Mouse (Mus musculus) midbrain, embryonic 10.5 days (tissue): ENCODE measurements around the gene Vmn2r73. TPM values are rescaled to one million over a fixed set of nuclear protein-coding genes. Genes with fewer than 3 reads are reported as not detected.
"Not testable (repeated sequence)": the region's sequence is repeated elsewhere in the genome, so short reads cannot be mapped to it uniquely, and the experiment has no call there.

ENCODE experiments used
- DNase-seq: peaks from one replicate; pipeline ENCODE4 v3.0.0-alpha.2; 2017; ENCODE audit warnings: low spot score
- H3K27ac ChIP-seq: fragments of 300-500 bp; sonication (generic); replicated peaks from 2 replicates; pipeline ENCODE4 v1.5.1; 2016; ENCODE audit warnings: mild to moderate bottlenecking
- H3K27me3 ChIP-seq: fragments of 300-500 bp; sonication (generic); 2 replicates; pipeline ENCODE4 v1.6.1; 2016; ENCODE audit warnings: low read depth, mild to moderate bottlenecking; ENCODE audit not compliant: poor library complexity, severe bottlenecking
- H3K36me3 ChIP-seq: fragments of 300-500 bp; sonication (generic); 2 replicates; pipeline ENCODE4 v1.6.1; 2016; ENCODE audit warnings: mild to moderate bottlenecking, moderate library complexity
- H3K4me1 ChIP-seq: fragments of 300-500 bp; sonication (generic); 2 replicates; pipeline ENCODE4 v1.6.1; 2016
- H3K4me3 ChIP-seq: fragments of 300-500 bp; sonication (generic); 2 replicates; pipeline ENCODE4 v1.5.1; 2016; ENCODE audit warnings: mild to moderate bottlenecking, moderate library complexity
- H3K9me3 ChIP-seq: fragments of 300-500 bp; sonication (generic); replicated peaks from 2 replicates; pipeline ENCODE4 v1.6.1; 2016; ENCODE audit warnings: mild to moderate bottlenecking
- WGBS: fragments of 180-500 bp; shearing (Covaris S2); methylation state at CpG from one replicate; pipeline ENCODE4 v1.1.7; 2016; 5-methylcytosine and 5-hydroxymethylcytosine counted together
- polyA plus RNA-seq: library from polyadenylated mRNA; unstranded; fragments of >200 nt; fragmentation: Nextera tagmentation; extraction: Ambion mirVana; gene quantifications from 2 replicates; pipeline ENCODE4 v1.2.1, GENCODE M21; 2016

The Vmn2r73 gene
- polyA plus RNA-seq: not detected in 2 replicates

- H3K4me1 ChIP-seq: no peaks in the 10 kb centered on the region
- 88% methylated on average over 1 of the region's 1 CpGs for WGBS
- H3K4me3 ChIP-seq: no peak within 1 kb of the TSS
- no peaks in the 10 kb centered on the region for H3K9me3 ChIP-seq
- H3K27me3 ChIP-seq: no peaks in the 10 kb centered on the region
- H3K36me3 ChIP-seq: no peaks in the 10 kb centered on the region
- no peak for DNase-seq
- no peak within 1 kb of the TSS for H3K27ac ChIP-seq
Observed at GRCm38 (mm10) chr7:85876166-85876565, at the start of gene Vmn2r73. Vmn2r73 (minus strand) TSS chr7:85876266.

GRCm38 (mm10) chr7:85840090-85840948 lies 35.7 kb downstream of the Vmn2r73 start:
- no peak overlapping the region for H3K27ac ChIP-seq
- H3K27me3 ChIP-seq: no peaks in the 10 kb centered on the region
- no peak overlapping the region for H3K4me3 ChIP-seq
- H3K4me1 ChIP-seq: no peaks in the 10 kb centered on the region
- no peaks in the 10 kb centered on the region for H3K36me3 ChIP-seq
- H3K9me3 ChIP-seq: peaks cover 4% of the 10 kb centered on the region; the same call in 1 of the 2 replicates
- WGBS: 41% methylated on average over 2 of the region's 2 CpGs
- no peak for DNase-seq

- not testable (repeated sequence) for H3K27ac ChIP-seq, H3K4me3 ChIP-seq, H3K4me1 ChIP-seq, H3K9me3 ChIP-seq, H3K36me3 ChIP-seq, DNase-seq, H3K27me3 ChIP-seq
- 18% methylated on average over 6 of the region's 6 CpGs for WGBS
Observed at GRCm38 (mm10) chr7:85818092-85818491, 58.0 kb downstream of the Vmn2r73 start.

Other genes starting within 250 kb of the Vmn2r73 start
- gene Vmn2r72, start 121.2 kb downstream of the Vmn2r73 start, polyA plus RNA-seq: not detected in 2 replicates
- gene Vmn2r74, start 85.4 kb upstream of the Vmn2r73 start, polyA plus RNA-seq: not detected in 2 replicates